Mouse (Mus musculus) megakaryocyte, embryonic 14.5 days (primary cell): ENCODE data around the gene Gpr1.

ENCODE experiments used
- FLI1 ChIP-seq: IDR thresholded peaks from 2 replicates; pipeline ENCODE4 v1.6.1; 2012; ENCODE audit warnings: low read length, inconsistent platforms, mixed read lengths
- GATA1 ChIP-seq: IDR thresholded peaks from 3 replicates; pipeline ENCODE4 v1.6.1; 2012; ENCODE audit warnings: mixed read lengths, low read length, inconsistent platforms, borderline replicate concordance

DNA sequence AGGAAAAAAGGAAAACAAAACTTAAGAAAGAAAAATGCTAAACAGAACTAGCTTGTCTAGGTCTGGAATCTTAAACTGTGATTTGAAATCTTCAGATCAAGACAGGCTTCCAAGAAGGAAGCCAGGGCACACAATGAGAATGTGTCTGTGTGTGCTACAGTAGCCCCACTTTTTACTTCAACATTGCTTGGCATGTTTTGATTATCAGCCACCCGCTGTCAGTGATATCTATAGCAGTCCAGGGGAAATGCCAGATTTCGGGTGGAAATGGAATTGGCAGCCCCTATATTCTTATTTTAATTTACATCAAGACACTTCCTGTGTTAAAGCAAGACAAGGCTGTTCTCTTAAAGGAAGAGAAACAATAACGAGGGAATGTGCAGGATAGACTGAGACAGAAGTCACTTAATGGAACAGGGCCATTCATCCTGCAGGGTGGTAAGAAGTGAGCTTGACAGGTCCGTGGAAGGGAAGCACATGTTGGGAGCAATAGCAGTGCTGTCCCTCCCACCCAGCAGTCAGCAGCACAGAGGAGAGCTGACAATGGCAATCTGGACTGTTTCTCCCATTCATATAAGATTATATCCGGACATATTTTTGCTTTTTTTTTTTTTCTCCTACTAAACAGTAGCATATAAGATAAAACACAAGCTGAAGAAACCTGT is 18.4 kb downstream of the Gpr1 start:
- TF ChIP-seq GATA1: no peak
- TF ChIP-seq FLI1: no peak
